Comparison of ENCODE assay signal across 8 mouse cellular contexts in the genomic region with DNA sequence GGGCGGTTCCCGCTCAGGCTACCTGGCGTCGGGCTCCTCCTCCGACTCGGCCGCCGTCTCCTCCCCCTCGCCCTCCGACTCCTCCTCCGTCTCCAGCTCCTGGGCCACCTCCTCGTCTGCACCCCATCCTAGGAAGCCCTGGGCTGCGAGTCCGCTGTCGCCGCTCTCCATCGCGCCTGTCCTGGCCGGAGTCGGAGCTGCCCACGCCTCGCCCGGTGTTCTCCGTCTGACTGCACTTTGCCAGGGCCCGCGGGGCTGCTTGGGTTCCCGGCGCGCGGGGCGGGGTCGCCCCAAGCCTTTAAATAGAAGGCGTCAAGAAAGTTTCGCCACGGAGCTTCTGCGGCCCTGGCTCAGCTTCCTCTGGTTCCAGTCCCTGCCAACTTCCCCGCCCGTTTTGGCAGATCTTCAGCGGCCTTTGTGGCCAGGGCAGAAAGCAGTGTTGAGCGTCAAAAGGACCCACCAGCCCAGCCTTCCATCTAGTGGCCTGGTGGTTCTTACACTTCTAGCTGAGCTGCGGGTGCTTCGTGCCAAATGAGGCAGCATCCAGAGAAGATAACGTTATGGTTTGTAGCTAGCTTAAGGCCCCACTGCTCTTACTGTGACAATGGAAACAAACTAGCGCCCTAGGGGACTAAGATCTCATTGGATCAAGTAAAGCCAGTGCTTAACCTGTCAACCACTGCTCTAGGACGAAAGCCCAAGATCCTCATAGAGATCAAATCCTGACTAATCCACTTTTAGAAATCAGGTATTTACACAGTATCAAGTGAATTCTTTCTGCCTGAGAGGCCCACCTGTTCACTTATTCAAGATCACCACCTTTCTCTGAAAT. TPM values are rescaled to one million over a fixed set of nuclear protein-coding genes. Genes with fewer than 3 reads are reported as not detected.
DNase-seq lines count a peak whose midpoint lies in the region; ATAC-seq lines count a peak whose summit lies in the region.

A gene (minus strand): TSS at position 389 of the 832 bp plus-strand sequence.

- H3K9me3 ChIP-seq in embryonic facial prominence, embryonic 14.5 days (ENCODE audit: control insufficient read depth, low read length): no peaks in the 10 kb centered on the region
- H3K9me3 ChIP-seq in midbrain, embryonic 10.5 days (replicated peaks): no peaks in the 10 kb centered on the region

- peaks cover 8% of the 10 kb centered on the region for H3K4me1 ChIP-seq in embryonic facial prominence, embryonic 14.5 days (ENCODE audit: control insufficient read depth, insufficient read depth, low read length)
- H3K4me1 ChIP-seq in midbrain, embryonic 10.5 days: peaks cover 22% of the 10 kb centered on the region

- H3K27me3 ChIP-seq in embryonic facial prominence, embryonic 14.5 days (replicated peaks; ENCODE audit: control insufficient read depth, insufficient read depth, low read length): no peaks in the 10 kb centered on the region
- no peaks in the 10 kb centered on the region for H3K27me3 ChIP-seq in midbrain, embryonic 10.5 days (ENCODE audit: low read depth, poor library complexity, severe bottlenecking)

- H3K9ac ChIP-seq in embryonic facial prominence, embryonic 14.5 days (ENCODE audit: low read depth, low read length): peak within 1 kb of the TSS; percentile 68

- peak within 1 kb of the TSS; percentile 50 for H3K4me3 ChIP-seq in embryonic facial prominence, embryonic 14.5 days (ENCODE audit: low read depth, low read length)
- H3K4me3 ChIP-seq in midbrain, embryonic 10.5 days: peak within 1 kb of the TSS; percentile 61

- 2% methylated on average over 39 of the region's 45 CpGs for WGBS in embryonic facial prominence, embryonic 14.5 days
- WGBS in midbrain, embryonic 10.5 days: 1% methylated on average over 45 of the region's 45 CpGs

- peaks cover 17% of the 10 kb centered on the region for H3K36me3 ChIP-seq in embryonic facial prominence, embryonic 14.5 days (ENCODE audit: control insufficient read depth, insufficient read depth, low read length)
- H3K36me3 ChIP-seq in midbrain, embryonic 10.5 days: peaks cover 27% of the 10 kb centered on the region

- ATAC-seq in embryonic facial prominence, embryonic 14.5 days (ENCODE audit: low read depth): peak; percentile 89

- DNase-seq in adrenal gland, postnatal 36 days: peak; percentile 92 to 93
- peak; percentile 91 for DNase-seq in embryonic facial prominence, embryonic 14.5 days (ENCODE audit: low spot score)
- peak; percentile 99 for DNase-seq in heart, adult 11 months
- DNase-seq in kidney, adult 11 months: peak; percentile 90
- DNase-seq in left cerebral cortex, postnatal 36 days (ENCODE audit: low spot score in 2 of 2): peak; percentile 83 to 84
- DNase-seq in midbrain, embryonic 10.5 days (ENCODE audit: low spot score): peak; percentile 64
- peak; percentile 71 to 72 for DNase-seq in right cerebral cortex, postnatal 36 days (ENCODE audit: low spot score in 2 of 2)
- DNase-seq in c-Kit-positive CD71-positive TER-119-positive erythroid progenitor cells, embryonic 14.5 days (ENCODE audit: low spot score): no peak

- H3K27ac ChIP-seq in embryonic facial prominence, embryonic 14.5 days (replicated peaks; ENCODE audit: low read depth, low read length): peak within 1 kb of the TSS; percentile 73
- peak within 1 kb of the TSS; percentile 81 for H3K27ac ChIP-seq in midbrain, embryonic 10.5 days (replicated peaks)

- intact Hi-C loops in left cerebral cortex, postnatal 36 days (cut with DNase I): loop anchor here (5.0 to 10.0 kb wide), 3 partner anchors 70 to 392 kb away; no protein-coding TSS in a partner anchor

- H3K4me2 ChIP-seq in embryonic facial prominence, embryonic 14.5 days (ENCODE audit: low read depth, low read length): peak within 1 kb of the TSS; percentile 85

RNA-seq across cellular contexts. Expression of the gene that starts here (rescaled TPM):
- total RNA-seq in adrenal gland, postnatal 36 days (2021): under 1 TPM; 0.26 to 0.43 TPM
- 1.8 and 3.5 TPM in 2 replicates for polyA plus RNA-seq in embryonic facial prominence, embryonic 14.5 days (2014; fragmentation: Nextera tagmentation; extraction: Ambion mirVana)
- 1 to 10 TPM; 5.1 to 5.4 TPM for total RNA-seq in left cerebral cortex, postnatal 36 days (2021)
- 0.02 and 0.04 TPM in 2 replicates for polyA plus RNA-seq in midbrain, embryonic 10.5 days (2016; fragmentation: Nextera tagmentation; extraction: Ambion mirVana)

Comparison
In these comparisons a context has a peak if more than half of its experiments do, and no peak if none do; other contexts are left out.
1. RNA of the gene that starts here (total RNA-seq): 5.1 to 5.4 TPM in left cerebral cortex, postnatal 36 days; 0.26 to 0.43 TPM in adrenal gland, postnatal 36 days; every median in the first group is over 4 times any median in the second.
2. Peak in DNase-seq in adrenal gland, postnatal 36 days; RNA of the gene not detected or under 1 TPM.
3. Peak in DNase-seq, H3K4me3 ChIP-seq and H3K27ac ChIP-seq in midbrain, embryonic 10.5 days; RNA of the gene not detected or under 1 TPM.